Mouse (Mus musculus): Measurements from ENCODE around the gene Slc5a5. TPM values are rescaled to one million over a fixed set of nuclear protein-coding genes. Genes with fewer than 3 reads are reported as not detected.

Gene Slc5a5
- polyA plus RNA-seq, 1 experiment: not detected

- Histone ChIP-seq H3K4me1 (ENCODE audit: control insufficient read depth, insufficient read depth, low read length) (peaks cover 4% of the 10 kb centered on the region), H3K4me3 (ENCODE audit: insufficient read depth, low read length) (peak overlapping the region; percentile 61), H3K27ac (ENCODE audit: insufficient read depth, low read depth, low read length) (peak overlapping the region; percentile 57)
- TF ChIP-seq POLR2A (IDR thresholded peaks at IDR 0.05; ENCODE audit: borderline replicate concordance, low read depth, low read length) (no peak), CTCF (IDR thresholded peaks at IDR 0.05; ENCODE audit: low read depth, low read length) (no peak)
Measured at GRCm38 (mm10) chr8:70872643-70873363, 19.8 kb downstream of the Slc5a5 start.

- Histone ChIP-seq H3K27ac (ENCODE audit: insufficient read depth, low read depth, low read length) (no peak overlapping the region), H3K4me1 (ENCODE audit: control insufficient read depth, insufficient read depth, low read length) (peaks cover 4% of the 10 kb centered on the region)
Measured at GRCm38 (mm10) chr8:70871195-70871807, 21.3 kb downstream of the Slc5a5 start.

DNA sequence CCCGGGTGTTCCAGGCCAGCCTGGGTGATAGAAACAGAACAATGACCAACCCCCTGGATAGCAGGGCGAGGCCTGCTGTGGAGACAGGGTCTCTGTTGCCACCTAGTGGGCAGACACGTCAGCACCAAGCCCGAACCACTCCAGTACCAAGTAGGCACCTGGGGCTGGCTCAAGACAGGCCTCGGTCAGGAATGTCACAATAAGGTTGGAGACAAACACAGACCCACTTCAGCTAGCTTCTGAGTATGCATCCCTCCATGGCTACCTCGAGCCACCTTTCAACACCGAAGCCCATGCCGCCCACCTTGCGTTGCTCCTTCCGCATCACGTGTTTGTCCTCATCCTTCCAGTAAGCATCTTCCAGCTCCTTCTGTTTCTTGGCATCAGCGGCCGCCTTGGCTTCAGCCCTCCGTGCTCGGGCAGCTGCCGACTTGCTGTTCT, 22.9 kb downstream of the Slc5a5 start:
- TF ChIP-seq POLR2A (IDR thresholded peaks at IDR 0.05; ENCODE audit: borderline replicate concordance, low read depth, low read length) (no peak), CTCF (IDR thresholded peaks at IDR 0.05; ENCODE audit: low read depth, low read length) (peak; percentile 60)
- peaks cover 8% of the 10 kb centered on the region for H3K4me1 ChIP-seq (ENCODE audit: control insufficient read depth, insufficient read depth, low read length)
- no peak overlapping the region for H3K27ac ChIP-seq (ENCODE audit: insufficient read depth, low read depth, low read length)
- no peak overlapping the region for H3K4me3 ChIP-seq (ENCODE audit: insufficient read depth, low read length)

More at GRCm38 (mm10) chr8:70871195-70871807, 21.3 kb downstream of the Slc5a5 start:
- H3K4me3 ChIP-seq (ENCODE audit: insufficient read depth, low read length): no peak overlapping the region
- TF ChIP-seq CTCF (IDR thresholded peaks at IDR 0.05; ENCODE audit: low read depth, low read length): no peak
- TF ChIP-seq POLR2A (IDR thresholded peaks at IDR 0.05; ENCODE audit: borderline replicate concordance, low read depth, low read length): no peak

- H3K4me1 ChIP-seq (ENCODE audit: control insufficient read depth, insufficient read depth, low read length): peaks cover 10% of the 10 kb centered on the region
- no peak overlapping the region for H3K4me3 ChIP-seq (ENCODE audit: insufficient read depth, low read length)
- no peak overlapping the region for H3K27ac ChIP-seq (ENCODE audit: insufficient read depth, low read depth, low read length)
- TF ChIP-seq CTCF (IDR thresholded peaks at IDR 0.05; ENCODE audit: low read depth, low read length): no peak
- TF ChIP-seq POLR2A (IDR thresholded peaks at IDR 0.05; ENCODE audit: borderline replicate concordance, low read depth, low read length): no peak
Measured at GRCm38 (mm10) chr8:70869199-70869571, 23.4 kb downstream of the Slc5a5 start.

- H3K4me3 ChIP-seq (ENCODE audit: insufficient read depth, low read length): peak overlapping the region; percentile 46
- H3K4me1 ChIP-seq (ENCODE audit: control insufficient read depth, insufficient read depth, low read length): peaks cover 10% of the 10 kb centered on the region
- no peak for TF ChIP-seq POLR2A (IDR thresholded peaks at IDR 0.05; ENCODE audit: borderline replicate concordance, low read depth, low read length)
- H3K27ac ChIP-seq (ENCODE audit: insufficient read depth, low read depth, low read length): no peak overlapping the region
Measured at GRCm38 (mm10) chr8:70868559-70869198, 23.9 kb downstream of the Slc5a5 start.

- TF ChIP-seq POLR2A (IDR thresholded peaks at IDR 0.05; ENCODE audit: borderline replicate concordance, low read depth, low read length) (no peak), CTCF (IDR thresholded peaks at IDR 0.05; ENCODE audit: low read depth, low read length) (no peak)
- Histone ChIP-seq H3K27ac (ENCODE audit: insufficient read depth, low read depth, low read length) (no peak overlapping the region), H3K4me1 (ENCODE audit: control insufficient read depth, insufficient read depth, low read length) (peaks cover 12% of the 10 kb centered on the region), H3K4me3 (ENCODE audit: insufficient read depth, low read length) (no peak overlapping the region)
Measured at GRCm38 (mm10) chr8:70866566-70866965, 26.0 kb downstream of the Slc5a5 start.

DNA sequence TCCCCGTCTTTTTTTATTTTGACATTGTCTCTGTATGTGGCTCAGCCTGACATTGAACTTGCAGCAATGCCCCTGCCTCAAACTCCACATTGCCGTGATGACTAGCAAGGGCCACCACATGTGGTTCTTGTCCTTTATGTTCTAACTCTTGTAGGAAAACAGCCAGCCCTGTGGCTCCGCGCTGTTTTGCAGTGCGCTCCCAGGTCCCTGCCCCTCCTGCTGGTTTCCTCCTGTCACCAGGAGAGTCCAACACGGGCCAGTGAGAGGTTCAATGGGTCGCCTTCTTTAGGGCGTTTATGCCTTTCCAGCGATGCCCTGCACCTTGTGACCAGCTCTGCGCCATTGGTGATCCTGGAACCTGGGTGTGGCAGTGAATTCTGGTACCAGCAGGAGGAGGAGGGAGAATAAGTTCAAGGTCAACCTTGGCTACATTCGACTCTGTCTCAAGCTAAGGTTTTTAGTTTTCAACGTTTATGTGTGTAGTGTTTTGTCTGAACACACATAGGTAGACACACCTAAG, 26.5 kb downstream of the Slc5a5 start:
- Histone ChIP-seq H3K27ac (ENCODE audit: insufficient read depth, low read depth, low read length) (no peak overlapping the region), H3K4me3 (ENCODE audit: insufficient read depth, low read length) (peak overlapping the region; percentile 47), H3K4me1 (ENCODE audit: control insufficient read depth, insufficient read depth, low read length) (peaks cover 12% of the 10 kb centered on the region)
- TF ChIP-seq CTCF (IDR thresholded peaks at IDR 0.05; ENCODE audit: low read depth, low read length) (no peak), POLR2A (IDR thresholded peaks at IDR 0.05; ENCODE audit: borderline replicate concordance, low read depth, low read length) (no peak)

DNA sequence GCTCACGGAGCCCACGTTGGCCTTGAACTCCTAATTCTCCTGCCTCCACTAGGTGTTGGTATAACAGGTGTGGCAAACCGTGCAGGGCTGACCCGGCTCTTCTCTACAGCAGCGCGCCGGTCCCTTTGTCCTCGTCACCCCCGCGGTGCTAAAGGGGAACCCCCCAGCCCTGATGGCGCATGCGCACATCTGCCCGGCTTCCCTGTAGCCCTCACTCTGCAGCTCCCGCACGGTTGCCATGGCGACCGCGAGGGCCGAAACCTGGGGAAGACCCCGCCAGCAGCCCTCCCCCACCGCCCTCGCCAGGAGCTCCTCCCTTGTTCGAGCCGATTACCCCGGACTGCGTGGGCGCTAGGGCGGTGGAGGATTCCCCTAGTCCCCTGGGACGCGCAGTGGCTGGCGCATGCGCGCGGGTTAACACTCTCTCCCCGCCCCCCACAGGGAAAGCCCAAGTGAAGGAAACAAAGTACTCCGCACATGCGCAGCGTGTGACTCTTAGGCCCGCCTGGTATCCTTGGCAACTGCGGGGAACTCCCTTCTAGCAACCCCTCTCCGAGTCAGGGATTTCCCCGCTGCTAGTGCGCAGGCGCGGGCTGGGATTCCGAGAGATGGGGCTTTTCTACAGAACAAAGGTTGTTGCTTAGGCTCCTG, 27.1 kb downstream of the Slc5a5 start:
- TF ChIP-seq CTCF (IDR thresholded peaks at IDR 0.05; ENCODE audit: low read depth, low read length) (no peak), POLR2A (IDR thresholded peaks at IDR 0.05; ENCODE audit: borderline replicate concordance, low read depth, low read length) (no peak)
- Histone ChIP-seq H3K4me3 (ENCODE audit: insufficient read depth, low read length) (peak overlapping the region; percentile 61), H3K4me1 (ENCODE audit: control insufficient read depth, insufficient read depth, low read length) (peaks cover 12% of the 10 kb centered on the region), H3K27ac (ENCODE audit: insufficient read depth, low read depth, low read length) (peak overlapping the region; percentile 26; the same call in 1 of the 2 replicates)

DNA sequence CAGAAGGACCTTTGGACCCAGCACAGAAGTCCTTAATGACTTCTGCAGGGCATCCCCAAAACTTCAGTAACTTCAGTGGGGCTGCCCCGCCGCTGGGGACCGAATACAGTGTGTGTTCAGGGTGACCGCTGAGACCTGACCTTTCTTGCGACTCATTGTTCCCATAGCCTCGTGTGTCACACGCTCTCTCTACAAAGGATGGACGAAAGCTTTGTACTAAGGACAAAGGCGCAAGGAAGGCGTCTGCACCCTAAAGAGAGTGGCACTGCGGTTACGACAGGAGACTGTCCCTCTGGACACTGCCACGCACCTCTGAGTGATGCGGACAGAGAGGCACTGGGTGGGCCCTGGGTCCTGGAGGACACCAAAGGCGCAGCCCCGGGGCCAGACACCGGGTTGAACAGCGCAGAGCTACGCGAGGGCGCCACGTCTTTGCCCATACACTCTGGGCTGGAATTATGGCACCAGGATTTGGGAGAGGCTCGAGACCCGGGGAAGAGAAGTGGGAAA, 27.8 kb downstream of the Slc5a5 start:
- no peak overlapping the region for H3K27ac ChIP-seq (ENCODE audit: insufficient read depth, low read depth, low read length)
- peak overlapping the region; percentile 61 for H3K4me3 ChIP-seq (ENCODE audit: insufficient read depth, low read length)
- peaks cover 12% of the 10 kb centered on the region for H3K4me1 ChIP-seq (ENCODE audit: control insufficient read depth, insufficient read depth, low read length)
- no peak for TF ChIP-seq CTCF (IDR thresholded peaks at IDR 0.05; ENCODE audit: low read depth, low read length)
- TF ChIP-seq POLR2A (IDR thresholded peaks at IDR 0.05; ENCODE audit: borderline replicate concordance, low read depth, low read length): no peak
